Mouse (Mus musculus) cerebellum, postnatal 4 days (tissue): ENCODE data around the gene Krtap12-1.
"Not testable (repeated sequence)": the region's sequence is repeated elsewhere in the genome, so short reads cannot be mapped to it uniquely, and the experiment has no call there.

Source experiments
- DNase-seq, 2 experiments: peaks; one replicate each; pipeline ENCODE4 v3.0.0; 2022; ENCODE audit warnings: low spot score in 2 of 2, mixed read lengths in 1 of 2

Krtap12-1 gene

DNA sequence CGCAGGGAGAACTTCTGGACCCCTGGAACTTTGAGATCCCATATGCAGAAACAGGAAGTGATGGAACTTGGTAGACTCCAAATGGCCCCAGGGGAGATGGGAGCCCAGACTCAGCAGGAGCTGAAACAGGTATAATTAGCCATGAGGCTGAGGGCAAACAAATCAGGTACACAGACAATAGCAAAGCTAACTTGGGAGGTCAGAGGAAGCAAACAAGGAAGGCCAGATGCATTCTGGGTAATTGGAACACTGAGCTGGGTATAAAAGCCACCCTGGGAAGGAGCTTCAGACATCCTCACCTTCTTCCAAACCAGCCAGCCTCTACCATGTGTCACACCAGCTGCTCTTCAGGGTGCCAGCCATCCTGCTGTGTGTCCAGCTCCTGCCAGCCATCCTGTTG lies at the start of gene Krtap12-1:
TSS of gene Krtap12-1 (plus strand) at position 301 of the 400 bp plus-strand sequence.
- DNase-seq, result not testable (repeated sequence)

DNA sequence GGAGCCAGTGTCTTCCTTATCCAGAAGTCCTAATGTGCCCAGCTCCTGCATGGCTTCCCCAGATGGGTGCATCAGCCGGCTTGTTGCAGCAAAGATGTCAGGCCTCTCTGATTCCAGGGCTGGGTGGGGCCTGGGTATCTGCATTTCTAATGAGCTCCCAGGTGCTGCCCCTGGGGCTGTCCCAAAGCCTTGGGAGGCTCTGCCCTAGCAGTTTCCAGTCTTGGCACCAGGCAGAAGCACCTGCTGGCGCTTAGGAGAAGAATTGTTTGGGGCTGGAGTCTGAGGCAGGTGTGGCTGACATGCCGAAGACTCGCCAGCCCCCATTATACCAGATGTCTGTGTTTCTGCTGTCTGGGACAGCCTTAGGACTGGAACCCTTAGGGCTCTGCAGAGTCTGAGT lies 49.7 kb upstream of the Krtap12-1 start:
- DNase-seq, result no peak

DNA sequence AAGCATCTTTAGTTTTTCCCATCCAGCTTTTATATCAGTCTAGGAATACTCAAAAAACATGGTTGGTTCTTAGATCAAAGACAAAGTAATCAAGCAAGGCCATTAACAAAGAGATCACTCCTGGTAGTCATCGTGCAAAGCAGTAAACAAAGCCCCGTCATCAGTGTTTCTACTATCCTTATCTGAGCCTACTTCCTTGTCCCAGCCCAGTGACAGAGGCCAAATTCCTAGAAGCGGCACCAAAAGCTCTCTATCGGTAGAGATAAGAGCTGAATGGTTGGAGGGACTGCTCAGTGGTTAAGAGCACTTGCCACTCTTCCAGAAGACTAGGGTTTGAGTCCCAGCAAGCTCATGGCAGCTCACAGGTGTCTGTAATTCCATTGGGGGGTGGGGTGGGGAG lies 48.9 kb upstream of the Krtap12-1 start:
- DNase-seq, result no peak

- no peak for DNase-seq
Observed at GRCm38 (mm10) chr10:77673765-77674164, 46.6 kb upstream of the Krtap12-1 start.

DNA sequence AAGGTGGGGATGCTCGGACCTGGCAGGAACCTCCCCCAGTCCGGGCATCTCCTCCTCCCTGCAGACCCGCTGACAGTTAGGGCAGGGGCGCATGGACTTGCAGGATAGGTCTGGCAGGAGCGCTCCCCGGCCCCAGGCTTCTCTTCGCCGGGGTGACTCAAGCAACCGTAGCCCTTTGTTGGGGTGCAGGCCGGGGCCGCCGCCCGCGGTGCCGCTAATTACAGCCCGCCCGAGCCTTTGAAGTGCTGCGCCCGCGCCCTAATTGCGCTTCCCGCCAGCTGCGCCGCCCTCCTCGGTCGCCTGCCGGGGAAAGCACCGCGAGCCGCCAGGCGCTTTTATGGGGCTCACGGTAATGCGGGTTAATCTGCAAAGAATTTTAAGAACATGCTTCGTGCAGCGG lies 42.8 kb upstream of the Krtap12-1 start:
- no peak for DNase-seq

- no peak for DNase-seq
Observed at GRCm38 (mm10) chr10:77682994-77683393, 37.4 kb upstream of the Krtap12-1 start.

DNA sequence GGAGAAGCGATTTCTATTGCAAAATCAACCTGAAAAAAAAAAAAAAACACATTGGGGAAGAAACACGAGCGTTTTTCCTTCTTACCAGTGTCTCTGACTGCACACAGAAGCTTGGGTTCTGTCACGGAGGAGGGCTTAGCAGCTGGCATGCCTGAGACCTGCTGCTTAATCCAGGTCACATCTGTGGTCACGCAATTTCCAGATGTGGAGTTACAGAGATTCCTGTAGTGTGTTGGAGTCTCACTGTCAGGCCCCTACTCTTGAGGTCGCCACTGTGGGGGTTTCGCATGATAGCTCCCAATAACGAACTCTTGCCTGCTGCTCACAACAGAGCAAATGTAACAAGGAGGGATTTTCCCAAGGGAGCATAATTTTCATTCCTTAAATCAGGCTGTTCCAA lies 36.2 kb upstream of the Krtap12-1 start:
- DNase-seq, result no peak

- no peak for DNase-seq
Observed at GRCm38 (mm10) chr10:77685895-77686664, 34.3 kb upstream of the Krtap12-1 start, which contains the start of gene Tspear. Gene Tspear, plus strand, starts transcription at chr10:77686569.

DNA sequence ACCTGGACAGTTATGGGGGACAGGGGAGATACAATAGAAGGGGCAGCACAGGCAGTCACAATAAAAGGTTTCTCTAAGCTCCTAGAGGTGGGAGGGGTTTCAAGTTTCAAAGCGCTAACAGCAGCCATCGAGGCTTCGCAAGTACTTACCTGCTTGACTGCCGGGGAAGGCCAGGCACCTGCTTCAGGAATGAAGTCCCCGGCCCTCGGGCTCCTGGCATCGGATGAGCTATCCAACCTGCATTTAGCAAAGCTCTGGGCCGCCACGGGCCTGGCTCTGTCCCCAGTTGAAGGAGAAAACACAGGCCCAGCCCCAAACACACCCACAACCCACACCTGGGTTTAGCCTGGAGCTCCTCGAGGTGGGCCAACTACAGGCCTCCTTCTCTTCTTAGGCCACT lies 33.4 kb upstream of the Krtap12-1 start:
- no peak for DNase-seq

- DNase-seq, result not testable (repeated sequence)
Observed at GRCm38 (mm10) chr10:77690356-77690807, 30.0 kb upstream of the Krtap12-1 start, which contains the start of gene Gm19402. Gene Gm19402, minus strand, starts transcription at chr10:77690757.

GRCm38 (mm10) chr10:77697133-77697532 lies 23.3 kb upstream of the Krtap12-1 start, which contains the start of gene Gm9508:
Gene Gm9508, minus strand, starts transcription at chr10:77697233.
- DNase-seq, result no peak

DNA sequence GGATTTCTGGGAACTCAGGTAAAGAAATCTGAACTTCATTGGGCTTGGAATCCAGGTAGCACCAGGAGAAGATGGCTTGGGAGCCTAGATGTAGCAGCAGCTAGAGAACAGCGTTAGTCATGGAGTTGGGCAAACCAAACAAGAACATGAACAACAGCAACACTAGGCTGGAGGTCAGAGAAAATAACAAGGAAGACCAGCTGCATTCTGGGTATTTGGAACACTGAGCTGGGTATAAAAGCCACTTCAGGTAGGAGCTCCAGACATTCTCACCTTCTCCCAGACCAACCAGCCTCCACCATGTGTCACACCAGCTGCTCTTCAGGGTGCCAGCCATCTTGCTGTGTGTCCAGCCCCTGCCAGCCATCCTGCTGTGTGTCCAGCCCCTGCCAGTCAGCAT lies 14.1 kb upstream of the Krtap12-1 start, which contains the start of gene Gm10272:
TSS of gene Gm10272 (plus strand) at position 301 of the 400 bp plus-strand sequence.
- no peak for DNase-seq

DNA sequence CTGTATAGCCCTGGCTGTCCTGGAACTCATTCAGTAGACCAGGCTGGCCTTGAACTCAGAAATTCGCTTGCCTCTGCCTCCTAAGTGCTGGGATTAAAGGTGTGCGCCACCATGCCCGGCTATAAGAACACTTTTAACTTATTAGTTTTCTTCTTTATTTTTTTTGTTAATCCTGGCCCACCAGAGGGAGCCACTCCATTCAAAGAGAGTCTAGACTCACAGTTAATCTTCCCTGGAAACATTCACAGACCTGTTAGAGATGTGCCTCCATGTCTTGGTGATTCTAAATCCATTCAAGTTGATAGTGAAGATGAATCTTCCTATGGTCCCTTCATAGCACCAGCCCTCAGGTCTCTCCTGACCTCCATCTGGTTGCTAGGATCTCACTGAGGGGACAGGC lies 10.6 kb upstream of the Krtap12-1 start:
- DNase-seq, result no peak

GRCm38 (mm10) chr10:77711157-77711556 lies 9.2 kb upstream of the Krtap12-1 start, which contains the start of gene Gm10024:
Gene Gm10024, plus strand, starts transcription at chr10:77711457.
- DNase-seq, result not testable (repeated sequence)

DNA sequence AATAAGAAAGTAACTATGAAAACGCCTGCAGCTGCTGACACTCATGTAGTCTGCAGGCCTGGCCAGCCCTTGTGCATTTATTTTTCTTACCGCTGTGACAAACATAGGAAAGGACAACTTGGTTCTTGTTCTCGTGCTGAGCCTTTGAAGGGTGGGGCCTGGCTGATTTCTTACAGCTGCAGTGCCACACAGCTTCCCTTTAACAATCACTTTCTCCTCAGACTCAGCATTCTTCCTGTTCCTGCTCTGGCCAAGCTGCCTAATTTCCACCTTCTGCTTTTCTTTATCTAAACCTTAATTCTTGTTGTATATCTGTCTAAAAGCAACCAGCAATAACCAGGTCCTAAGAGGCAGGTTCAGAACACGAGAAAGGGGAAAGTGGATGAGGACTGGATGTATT lies 6.7 kb upstream of the Krtap12-1 start:
- DNase-seq, result no peak

- no peak for DNase-seq
Observed at GRCm38 (mm10) chr10:77715507-77715906, 4.9 kb upstream of the Krtap12-1 start, which contains the start of gene Gm10142. Gene Gm10142, plus strand, starts transcription at chr10:77715807.

GRCm38 (mm10) chr10:77724855-77725254 lies 4.5 kb downstream of the Krtap12-1 start:
- DNase-seq, result no peak

DNA sequence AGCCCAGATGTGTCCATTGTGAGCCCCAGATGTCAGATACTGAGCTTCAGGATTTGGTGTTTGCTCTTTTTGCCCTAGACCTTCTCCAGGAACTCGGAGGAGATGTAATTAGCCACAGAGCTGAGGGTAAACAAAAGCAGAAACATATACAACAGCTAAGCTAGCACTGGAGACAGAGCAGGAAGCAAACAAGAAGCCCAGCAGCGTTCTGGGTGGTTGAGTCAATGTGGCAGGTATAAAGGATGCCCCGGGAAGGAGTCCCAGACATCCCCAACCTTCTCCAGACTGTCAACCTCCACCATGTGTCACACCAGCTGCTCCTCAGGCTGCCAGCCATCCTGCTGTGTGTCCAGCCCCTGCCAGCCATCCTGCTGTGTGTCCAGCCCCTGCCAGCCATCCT lies 5.8 kb downstream of the Krtap12-1 start, which contains the start of gene Gm10100:
TSS of gene Gm10100 (plus strand) at position 301 of the 400 bp plus-strand sequence.
- peak in 1 of 2 experiments; percentile 18 for DNase-seq

DNA sequence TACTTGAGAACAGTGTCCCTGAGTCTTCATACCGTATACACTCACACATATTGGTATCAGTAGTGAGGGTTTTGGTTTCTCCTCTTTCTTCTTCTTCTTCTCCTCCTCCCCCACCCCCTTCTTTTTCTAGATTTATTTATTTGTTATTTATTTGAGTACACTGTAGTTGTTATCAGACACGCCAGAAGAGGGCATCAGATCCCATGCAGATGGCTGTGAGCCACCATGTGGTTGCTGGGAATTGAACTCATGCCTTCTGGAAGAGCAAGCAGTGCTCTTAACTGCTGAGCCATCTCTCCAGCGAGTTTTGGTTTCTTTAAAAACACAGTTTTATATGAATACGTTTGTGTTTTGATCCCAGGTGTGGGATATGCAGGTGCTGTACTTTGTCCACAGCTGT lies 7.9 kb downstream of the Krtap12-1 start:
- DNase-seq, result no peak

DNA sequence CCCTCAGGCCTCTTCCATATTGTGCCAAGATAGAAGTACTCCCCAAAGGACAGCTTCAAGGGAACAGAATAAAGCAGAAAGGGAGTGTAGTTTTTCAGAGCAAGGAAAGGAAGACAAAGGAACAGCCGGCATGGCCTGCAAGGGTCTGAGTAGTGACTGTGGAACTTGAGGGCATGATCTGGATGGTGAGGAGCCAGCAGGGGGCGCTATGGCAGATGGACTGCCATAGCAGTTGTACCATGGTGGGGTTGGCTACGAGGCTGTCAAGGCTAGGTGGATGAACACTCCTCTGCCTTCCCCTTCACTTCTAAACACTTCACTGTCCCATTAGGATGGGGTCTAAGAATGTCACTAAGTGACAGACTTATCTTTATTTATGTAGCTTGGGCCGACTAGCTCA lies 8.8 kb downstream of the Krtap12-1 start:
- DNase-seq, result no peak

DNA sequence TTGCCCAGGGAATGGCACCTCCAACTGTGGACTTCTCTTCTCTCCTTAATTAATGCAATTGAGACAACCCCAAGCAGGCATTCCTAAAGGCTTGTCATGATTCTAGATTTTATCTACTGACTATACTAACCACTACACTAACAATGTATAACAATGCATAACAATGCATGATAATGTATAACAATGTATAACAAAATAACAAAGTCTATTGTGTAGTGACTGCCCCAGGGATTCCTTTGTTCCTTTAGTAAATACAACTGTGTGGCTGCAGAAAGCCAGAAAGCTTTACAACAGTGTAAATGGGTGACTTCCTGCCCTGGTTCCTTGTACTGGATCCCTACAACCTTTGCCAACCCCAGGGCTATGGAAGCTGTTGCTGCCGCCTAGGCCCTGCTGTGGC lies 15.5 kb downstream of the Krtap12-1 start:
- no peak for DNase-seq

GRCm38 (mm10) chr10:77738929-77739328 lies 18.5 kb downstream of the Krtap12-1 start:
- no peak for DNase-seq
